Mouse (Mus musculus): Measurements from ENCODE around the gene Ifnar1. TPM values are rescaled to one million over a fixed set of nuclear protein-coding genes. Genes with fewer than 3 reads are reported as not detected.
"Not testable (repeated sequence)": the region's sequence is repeated elsewhere in the genome, so short reads cannot be mapped to it uniquely, and the experiment has no call there.

Gene Ifnar1
- 19.4 and 21.6 TPM in 2 replicates for polyA plus RNA-seq (2015; fragmentation: Nextera tagmentation; extraction: Ambion mirVana)

DNA sequence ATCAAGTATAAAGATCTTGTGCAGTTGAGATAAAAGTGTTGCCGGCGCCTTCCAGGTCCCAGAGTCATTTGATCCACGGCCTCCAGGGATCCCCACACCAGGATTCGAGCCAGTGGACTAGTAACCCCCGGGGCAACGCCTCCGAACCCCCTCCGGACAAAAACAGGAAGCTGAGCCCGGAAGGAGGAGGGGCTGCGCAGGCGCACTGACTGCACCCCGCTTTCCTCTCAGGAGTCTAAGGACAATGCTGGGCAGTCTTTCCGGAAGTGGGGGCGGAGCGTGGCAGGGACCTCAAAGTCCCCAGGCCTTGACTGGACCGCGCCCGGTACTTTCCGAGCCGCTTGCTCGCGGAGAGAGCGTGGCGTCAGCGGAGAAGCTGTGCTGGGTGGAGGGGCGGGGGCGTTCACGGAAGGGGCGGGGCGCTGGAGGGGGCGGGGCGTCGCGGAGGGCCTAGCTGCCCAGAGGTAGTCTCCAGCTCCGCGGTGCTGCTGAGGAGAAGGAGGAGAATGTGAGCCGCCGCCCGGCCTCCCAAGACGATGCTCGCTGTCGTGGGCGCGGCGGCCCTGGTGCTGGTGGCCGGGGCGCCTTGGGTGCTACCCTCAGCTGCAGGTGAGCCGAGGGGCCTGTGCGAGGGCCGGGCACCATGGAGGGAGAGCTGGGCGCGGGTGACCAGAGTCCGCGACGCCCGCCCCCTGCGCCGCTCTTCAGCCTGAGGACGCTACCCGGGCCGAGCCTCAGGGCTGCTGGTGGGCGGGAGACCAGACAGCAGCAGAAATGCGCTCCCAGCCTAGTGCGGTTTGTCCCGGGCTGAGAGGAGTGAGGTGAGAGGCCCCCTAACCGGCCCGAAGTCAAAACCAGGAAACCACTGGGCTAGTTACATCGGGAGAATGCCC lies at the start of gene Ifnar1:
Gene Ifnar1 (plus strand): TSS at position 431 of the 893 bp plus-strand sequence.
- under 1% methylated on average over 61 of the region's 68 CpGs for WGBS (ENCODE audit: insufficient replicate concordance)
- Histone ChIP-seq H3K4me3 (replicated peaks) (peak within 1 kb of the TSS; percentile 87), H3K9ac (peak within 1 kb of the TSS; percentile 97), H3K27ac (replicated peaks) (peak within 1 kb of the TSS; percentile 99), H3K4me1 (replicated peaks) (peaks cover 50% of the 10 kb centered on the region), H3K4me2 (peak within 1 kb of the TSS; percentile 87), H3K36me3 (replicated peaks) (peaks cover 20% of the 10 kb centered on the region), H3K9me3 (replicated peaks) (no peaks in the 10 kb centered on the region), H3K27me3 (no peaks in the 10 kb centered on the region)
- peak; percentile 98 for ATAC-seq (ENCODE audit: insufficient read depth)

DNA sequence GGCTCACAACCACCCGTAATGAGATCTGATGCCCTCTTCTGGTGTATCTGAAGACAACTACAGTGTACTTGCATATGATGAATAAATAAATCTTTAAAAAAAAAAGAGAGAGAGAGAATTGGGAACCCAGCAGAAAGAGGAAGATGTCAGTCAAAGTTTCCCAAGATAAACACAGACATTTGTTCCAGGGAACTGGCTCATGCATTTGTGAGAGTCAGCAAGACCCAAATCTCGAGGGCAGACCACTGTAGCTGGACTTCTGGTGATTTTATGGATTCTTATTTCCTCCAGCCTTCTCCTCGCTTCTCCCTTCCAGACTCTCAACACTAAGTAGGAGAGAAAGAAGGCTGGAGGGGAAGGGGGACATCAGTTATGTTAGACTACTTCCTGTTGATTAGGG lies 47.0 kb upstream of the Ifnar1 start:
- 44% methylated on average over 3 of the region's 3 CpGs for WGBS (ENCODE audit: insufficient replicate concordance)
- Histone ChIP-seq H3K36me3 (replicated peaks) (no peaks in the 10 kb centered on the region), H3K4me1 (replicated peaks) (peaks cover 79% of the 10 kb centered on the region), H3K4me3 (replicated peaks) (no peak overlapping the region), H3K4me2 (no peak overlapping the region), H3K9ac (0 out of 2 replicates have a peak overlapping the region, but pooled peaks have one; percentile 9), H3K27ac (replicated peaks) (peak overlapping the region; percentile 100), H3K27me3 (no peaks in the 10 kb centered on the region), H3K9me3 (replicated peaks) (no peaks in the 10 kb centered on the region)
- ATAC-seq (ENCODE audit: insufficient read depth) = no peak

DNA sequence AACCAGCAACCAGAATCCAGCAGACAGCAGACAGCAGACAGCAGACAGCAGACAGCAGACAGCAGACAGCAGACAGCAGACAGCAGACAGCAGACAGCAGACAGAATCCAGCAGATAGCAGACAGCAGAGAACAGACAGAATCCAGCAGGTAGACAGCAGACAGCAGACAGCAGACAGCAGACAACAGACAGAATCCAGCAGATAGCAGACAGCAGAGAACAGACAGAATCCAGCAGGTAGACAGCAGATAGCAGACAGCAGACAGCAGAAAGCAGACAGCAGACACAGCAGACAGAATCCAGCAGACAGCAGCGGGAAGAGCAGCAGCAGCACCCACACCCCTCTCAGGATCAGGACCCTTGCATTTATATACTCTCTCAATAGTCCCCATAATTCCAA lies 46.4 kb upstream of the Ifnar1 start:
- H3K36me3 ChIP-seq (replicated peaks); H3K4me2 ChIP-seq; H3K9me3 ChIP-seq (replicated peaks); H3K4me3 ChIP-seq (replicated peaks); H3K27me3 ChIP-seq; H3K9ac ChIP-seq; ATAC-seq (ENCODE audit: insufficient read depth): not testable (repeated sequence)
- WGBS (ENCODE audit: insufficient replicate concordance) = 76% methylated on average over 1 of the region's 1 CpGs
- peaks cover 79% of the 10 kb centered on the region for H3K4me1 ChIP-seq (replicated peaks)
- H3K27ac ChIP-seq (replicated peaks) = peak overlapping the region; percentile 100

DNA sequence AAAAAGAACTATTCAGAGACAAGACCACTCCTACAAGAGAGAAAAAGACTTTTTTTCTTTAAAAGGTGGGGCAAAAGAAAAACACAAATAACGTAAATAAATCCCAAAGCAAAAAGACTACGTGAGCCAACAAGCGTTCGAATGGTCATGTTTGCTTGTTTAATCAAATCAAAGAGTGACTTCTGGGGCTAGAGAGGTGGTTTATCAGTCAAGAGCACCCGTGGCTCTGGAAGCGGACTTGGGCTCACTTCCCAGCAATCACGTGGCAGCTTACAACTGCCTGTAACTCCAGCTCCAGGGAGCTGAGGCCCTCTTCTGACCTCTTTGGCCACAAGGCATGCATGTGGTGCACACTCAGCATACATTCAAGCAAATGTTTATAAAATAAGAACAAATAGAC lies 43.7 kb upstream of the Ifnar1 start:
- Histone ChIP-seq H3K4me3 (replicated peaks) (peak overlapping the region; percentile 24), H3K4me2 (peak overlapping the region; percentile 65), H3K27me3 (no peaks in the 10 kb centered on the region), H3K4me1 (replicated peaks) (peaks cover 86% of the 10 kb centered on the region), H3K9me3 (replicated peaks) (no peaks in the 10 kb centered on the region), H3K9ac (peak overlapping the region; percentile 57), H3K27ac (replicated peaks) (peak overlapping the region; percentile 100), H3K36me3 (replicated peaks) (no peaks in the 10 kb centered on the region)
- peak; percentile 88 for ATAC-seq (ENCODE audit: insufficient read depth)
- 3% methylated on average over 7 of the region's 7 CpGs for WGBS (ENCODE audit: insufficient replicate concordance)

DNA sequence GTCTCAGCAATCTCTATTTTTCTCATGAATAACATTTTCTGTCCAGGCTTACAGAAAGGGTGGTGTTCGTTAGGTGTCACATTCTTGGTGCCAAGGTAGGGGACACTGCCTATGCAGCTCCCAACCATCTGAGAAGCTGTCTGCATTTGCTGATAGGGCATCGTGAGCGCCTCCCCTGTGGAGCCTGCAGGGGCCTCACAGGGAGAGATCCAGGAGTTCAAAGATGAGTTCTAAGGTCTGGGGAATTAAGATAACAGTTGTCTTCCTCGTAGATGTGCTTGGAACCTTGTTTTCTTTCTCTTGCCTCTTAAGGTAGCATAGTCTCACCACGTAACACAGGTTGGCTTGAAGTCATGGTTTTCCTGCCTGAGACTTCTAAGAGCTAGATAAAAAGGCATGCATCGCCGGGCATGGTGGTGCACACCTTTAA lies 43.2 kb upstream of the Ifnar1 start:
- peak overlapping the region; percentile 65 for H3K4me2 ChIP-seq

DNA sequence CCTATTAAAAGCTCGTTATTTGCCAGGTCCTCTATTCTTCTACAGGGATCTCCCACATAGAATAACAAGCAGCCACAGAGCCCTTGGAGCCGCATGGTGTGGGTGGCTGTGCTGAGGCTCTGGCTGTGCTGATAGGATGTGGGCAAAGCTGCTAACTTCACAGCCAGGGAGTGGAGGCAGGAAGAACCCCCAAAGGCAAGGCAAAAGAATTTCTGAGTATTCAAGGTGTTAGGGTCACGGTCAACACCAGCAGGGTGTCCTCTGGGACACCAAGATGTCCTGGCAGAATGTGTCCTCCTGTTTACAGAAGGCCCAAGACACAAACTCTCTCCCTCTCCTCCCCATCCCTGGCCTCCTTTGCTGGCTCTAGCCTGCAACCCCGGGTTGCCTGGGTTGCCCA lies 42.6 kb upstream of the Ifnar1 start:
- WGBS (ENCODE audit: insufficient replicate concordance) = 23% methylated on average over 4 of the region's 4 CpGs
- Histone ChIP-seq H3K4me1 (replicated peaks) (peaks cover 94% of the 10 kb centered on the region), H3K9ac (peak overlapping the region; percentile 64), H3K27me3 (no peaks in the 10 kb centered on the region), H3K9me3 (replicated peaks) (no peaks in the 10 kb centered on the region), H3K4me2 (peak overlapping the region; percentile 65), H3K36me3 (replicated peaks) (no peaks in the 10 kb centered on the region), H3K4me3 (replicated peaks) (peak overlapping the region; percentile 9; the same call in 1 of the 2 replicates), H3K27ac (replicated peaks) (peak overlapping the region; percentile 100)
- peak; percentile 61 for ATAC-seq (ENCODE audit: insufficient read depth)

More for the DNA sequence above, 43.2 kb upstream of the Ifnar1 start:
- no peaks in the 10 kb centered on the region for H3K9me3 ChIP-seq (replicated peaks)
- H3K9ac ChIP-seq = peak overlapping the region; percentile 41; the same call in 1 of the 2 replicates
- H3K27ac ChIP-seq (replicated peaks) = peak overlapping the region; percentile 100
- H3K36me3 ChIP-seq (replicated peaks) = no peaks in the 10 kb centered on the region
- peak overlapping the region; percentile 24 for H3K4me3 ChIP-seq (replicated peaks)
- ATAC-seq (ENCODE audit: insufficient read depth) = peak; percentile 98
- peaks cover 90% of the 10 kb centered on the region for H3K4me1 ChIP-seq (replicated peaks)
- WGBS (ENCODE audit: insufficient replicate concordance) = 12% methylated on average over 7 of the region's 7 CpGs
- no peaks in the 10 kb centered on the region for H3K27me3 ChIP-seq

DNA sequence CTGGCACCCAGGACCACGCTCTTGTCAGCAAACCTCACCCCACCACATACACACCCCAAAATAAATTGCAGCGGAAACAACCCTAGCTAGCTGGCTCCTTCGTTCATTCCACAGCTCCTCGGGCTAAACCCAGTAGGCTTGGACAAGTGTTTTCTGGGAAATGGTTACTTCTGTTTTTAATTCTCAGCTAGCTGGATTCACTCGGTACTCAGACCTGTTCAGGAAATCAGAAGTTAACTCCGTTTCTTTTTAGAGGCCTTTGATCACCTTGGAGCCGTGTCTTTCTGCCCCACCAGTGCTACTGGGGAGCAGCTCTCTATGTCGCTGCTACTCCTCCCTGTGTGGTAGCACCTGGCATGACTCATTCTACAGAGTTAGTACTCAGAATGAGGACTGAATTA lies 41.8 kb upstream of the Ifnar1 start:
- WGBS (ENCODE audit: insufficient replicate concordance) = 60% methylated on average over 8 of the region's 8 CpGs
- no peak for ATAC-seq (ENCODE audit: insufficient read depth)
- Histone ChIP-seq H3K27ac (replicated peaks) (peak overlapping the region; percentile 100), H3K4me3 (replicated peaks) (no peak overlapping the region), H3K4me1 (replicated peaks) (peaks cover 94% of the 10 kb centered on the region), H3K9ac (peak overlapping the region; percentile 64), H3K4me2 (peak overlapping the region; percentile 65), H3K9me3 (replicated peaks) (no peaks in the 10 kb centered on the region), H3K36me3 (replicated peaks) (no peaks in the 10 kb centered on the region), H3K27me3 (no peaks in the 10 kb centered on the region)

DNA sequence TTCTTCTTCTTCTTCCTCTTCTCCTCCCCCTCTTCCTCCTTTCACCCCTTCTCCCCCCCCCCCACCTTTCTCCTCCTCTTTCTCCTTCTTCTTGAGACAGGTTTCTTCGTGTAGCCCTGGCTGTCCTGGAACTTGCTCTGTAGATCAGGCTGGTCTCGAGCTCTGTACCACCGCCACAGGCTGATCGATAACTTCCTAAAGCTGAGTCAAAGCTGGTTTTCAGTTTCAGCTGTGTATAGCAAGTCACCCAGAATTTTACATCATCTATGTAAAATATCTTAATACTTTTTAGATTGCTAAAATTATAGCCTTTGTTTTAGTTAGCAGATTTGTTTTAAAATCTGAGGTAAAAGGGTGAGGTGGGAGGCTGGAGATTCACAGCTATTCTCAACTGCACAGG lies 40.2 kb upstream of the Ifnar1 start:
- Histone ChIP-seq H3K4me3 (replicated peaks) (no peak overlapping the region), H3K27me3 (no peaks in the 10 kb centered on the region), H3K9ac (no peak overlapping the region), H3K4me1 (replicated peaks) (peaks cover 94% of the 10 kb centered on the region), H3K4me2 (no peak overlapping the region), H3K27ac (replicated peaks) (peak overlapping the region; percentile 87), H3K36me3 (replicated peaks) (no peaks in the 10 kb centered on the region), H3K9me3 (replicated peaks) (no peaks in the 10 kb centered on the region)
- no peak for ATAC-seq (ENCODE audit: insufficient read depth)
- WGBS (ENCODE audit: insufficient replicate concordance) = 76% methylated on average over 4 of the region's 4 CpGs

DNA sequence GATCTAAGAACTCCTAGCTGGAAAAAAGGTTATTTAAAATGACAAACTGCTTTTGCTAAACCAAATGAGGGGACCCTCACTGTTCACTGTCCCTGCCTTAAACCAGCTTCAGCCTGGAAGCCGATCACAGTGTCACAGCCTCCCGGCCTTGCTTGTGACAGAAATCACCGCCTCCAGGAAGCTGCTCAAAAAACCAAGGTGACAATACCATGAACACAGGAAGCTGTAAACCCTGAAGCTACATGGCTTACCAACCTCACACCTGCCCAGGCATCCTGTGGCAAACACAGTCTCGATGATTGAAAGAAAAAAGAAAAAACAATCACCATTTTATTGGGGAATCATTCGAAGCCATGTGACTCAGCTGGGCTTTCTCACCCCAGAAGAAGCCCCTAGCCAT lies 39.5 kb upstream of the Ifnar1 start:
- Histone ChIP-seq H3K9me3 (replicated peaks) (no peaks in the 10 kb centered on the region), H3K36me3 (replicated peaks) (no peaks in the 10 kb centered on the region), H3K4me2 (no peak overlapping the region), H3K4me3 (replicated peaks) (no peak overlapping the region), H3K4me1 (replicated peaks) (peaks cover 94% of the 10 kb centered on the region), H3K27me3 (no peaks in the 10 kb centered on the region), H3K27ac (replicated peaks) (peak overlapping the region; percentile 87; the same call in 1 of the 2 replicates), H3K9ac (no peak overlapping the region)
- WGBS (ENCODE audit: insufficient replicate concordance) = 63% methylated on average over 5 of the region's 5 CpGs
- no peak for ATAC-seq (ENCODE audit: insufficient read depth)

DNA sequence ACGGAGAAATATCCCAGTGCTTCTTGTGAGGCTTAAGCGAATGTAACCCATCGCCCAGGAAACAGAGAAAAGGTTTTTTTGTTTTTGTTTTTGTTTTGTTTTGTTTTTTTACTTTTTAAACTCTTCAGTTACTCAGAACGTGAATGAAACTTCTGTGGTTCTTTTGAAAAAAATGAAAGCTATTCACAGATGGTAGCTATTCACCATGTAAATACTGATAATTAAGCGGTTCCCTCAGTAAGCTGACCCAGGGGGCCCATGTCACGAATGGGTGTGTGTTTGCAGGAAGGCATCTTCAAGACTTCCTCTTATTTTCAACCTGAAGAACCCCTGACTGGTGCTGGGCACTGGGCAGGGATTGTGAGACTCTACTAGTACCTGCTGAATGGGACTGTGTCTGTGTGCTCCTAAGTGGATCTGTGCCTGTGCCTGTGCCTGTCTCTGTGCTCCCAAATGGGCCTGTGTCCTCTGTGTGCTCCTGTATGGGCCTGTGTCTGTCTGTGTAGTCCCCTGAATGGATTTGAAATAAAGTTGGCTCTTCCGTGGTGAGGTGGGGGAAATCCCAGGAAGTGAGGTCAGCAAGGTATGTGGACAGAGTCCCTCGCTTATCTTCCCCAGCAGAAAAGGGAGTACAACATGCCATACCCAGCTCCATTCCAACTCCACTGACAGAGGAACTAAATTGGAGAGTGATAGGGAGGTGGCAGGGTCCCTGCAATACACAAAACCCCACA lies 38.1 kb upstream of the Ifnar1 start:
- Histone ChIP-seq H3K4me2 (peak overlapping the region; percentile 34), H3K9me3 (replicated peaks) (no peaks in the 10 kb centered on the region), H3K9ac (peak overlapping the region; percentile 55), H3K27ac (replicated peaks) (peak overlapping the region; percentile 87), H3K36me3 (replicated peaks) (no peaks in the 10 kb centered on the region), H3K4me1 (replicated peaks) (peaks cover 94% of the 10 kb centered on the region), H3K4me3 (replicated peaks) (no peak overlapping the region), H3K27me3 (no peaks in the 10 kb centered on the region)
- WGBS (ENCODE audit: insufficient replicate concordance) = 49% methylated on average over 8 of the region's 8 CpGs
- no peak for ATAC-seq (ENCODE audit: insufficient read depth)

DNA sequence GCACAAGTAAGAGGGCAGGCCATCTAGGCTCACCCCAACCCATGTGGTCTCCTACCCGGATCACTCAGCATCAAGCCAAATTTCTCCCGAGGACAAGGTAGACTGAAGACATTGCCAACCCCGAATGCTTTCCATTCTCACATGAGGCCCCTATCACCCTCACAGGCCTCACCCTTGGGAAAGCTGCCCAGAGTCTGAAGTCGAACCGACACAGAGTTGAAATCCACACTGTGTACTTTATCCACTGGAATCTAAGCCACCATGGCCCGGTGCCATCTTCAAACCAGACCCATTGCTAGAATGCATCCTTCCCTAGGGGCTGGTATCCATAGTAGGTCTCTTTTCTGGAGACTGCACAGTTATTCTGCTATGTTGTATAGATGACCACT lies 37.5 kb upstream of the Ifnar1 start:
- H3K27me3 ChIP-seq = no peaks in the 10 kb centered on the region
- 59% methylated on average over 6 of the region's 6 CpGs for WGBS (ENCODE audit: insufficient replicate concordance)
- ATAC-seq (ENCODE audit: insufficient read depth) = peak; percentile 11; the same call in 1 of the 2 replicates
- peak overlapping the region; percentile 34 for H3K4me2 ChIP-seq
- no peak overlapping the region for H3K4me3 ChIP-seq (replicated peaks)
- H3K4me1 ChIP-seq (replicated peaks) = peaks cover 95% of the 10 kb centered on the region
- peak overlapping the region; percentile 55 for H3K9ac ChIP-seq
- H3K27ac ChIP-seq (replicated peaks) = peak overlapping the region; percentile 87
- no peaks in the 10 kb centered on the region for H3K36me3 ChIP-seq (replicated peaks)
- H3K9me3 ChIP-seq (replicated peaks) = no peaks in the 10 kb centered on the region
